Mouse (Mus musculus) lung, postnatal 0 days (tissue): Measurements from ENCODE around the gene Gpr55. TPM values are rescaled to one million over a fixed set of nuclear protein-coding genes. Genes with fewer than 3 reads are reported as not detected.

Source experiments
- ATAC-seq: fragments of 200-750 bp; cut with Nextera tagmentation; 2 replicates; pipeline ENCODE4 v1.8.0; 2017; ENCODE audit warnings: moderate library complexity
- DNase-seq: peaks from one replicate; pipeline ENCODE4 v3.0.0-alpha.2; 2016; ENCODE audit warnings: low spot score
- H3K27ac ChIP-seq: fragments of 300-500 bp; sonication (generic); 2 replicates; pipeline ENCODE4 v1.5.1; 2014; ENCODE audit warnings: antibody characterized with exemption, mild to moderate bottlenecking, low read length, mixed read lengths
- H3K27me3 ChIP-seq: fragments of 300-500 bp; sonication (generic); replicated peaks from 2 replicates; pipeline ENCODE4 v1.6.1; 2014; ENCODE audit warnings: low read length, mixed read lengths; ENCODE audit not compliant: insufficient read depth
- H3K36me3 ChIP-seq: fragments of 300-500 bp; sonication (generic); 2 replicates; pipeline ENCODE4 v1.6.1; 2014; ENCODE audit warnings: low read length, mixed read lengths; ENCODE audit not compliant: insufficient read depth
- H3K4me1 ChIP-seq: fragments of 300-500 bp; sonication (generic); 2 replicates; pipeline ENCODE4 v1.6.1; 2014; ENCODE audit warnings: antibody characterized with exemption, low read depth, low read length, mixed read lengths; ENCODE audit not compliant: insufficient read depth
- H3K4me2 ChIP-seq: fragments of 300-500 bp; sonication (generic); replicated peaks from 2 replicates; pipeline ENCODE4 v1.6.1; 2014; ENCODE audit warnings: low read depth, mild to moderate bottlenecking, low read length, moderate library complexity, mixed read lengths
- H3K4me3 ChIP-seq: fragments of 300-500 bp; sonication (generic); 2 replicates; pipeline ENCODE4 v1.5.1; 2014; ENCODE audit warnings: low read depth, low read length
- H3K9ac ChIP-seq: fragments of 300-500 bp; sonication (generic); replicated peaks from 2 replicates; pipeline ENCODE4 v1.6.1; 2014; ENCODE audit warnings: low read depth, mild to moderate bottlenecking
- H3K9me3 ChIP-seq: fragments of 300-500 bp; sonication (generic); 2 replicates; pipeline ENCODE4 v1.6.1; 2016; ENCODE audit warnings: low read length, mixed read lengths
- CTCF ChIP-seq: IDR thresholded peaks from 2 replicates; pipeline ENCODE4 v1.5.1; 2016; ENCODE audit warnings: antibody characterized with exemption, mild to moderate bottlenecking
- EP300 ChIP-seq: IDR thresholded peaks from 2 replicates; pipeline ENCODE4 v1.6.1; 2016; ENCODE audit warnings: antibody characterized with exemption, mild to moderate bottlenecking, control low read depth
- WGBS: fragments of 180-500 bp; shearing (Covaris S2); extraction: QIAGEN DNeasy Blood & Tissue Kit; methylation state at CpG from one replicate; pipeline ENCODE4 v1.1.7; 2014; 5-methylcytosine and 5-hydroxymethylcytosine counted together
- polyA plus RNA-seq: library from polyadenylated mRNA; unstranded; fragments of >200 nt; fragmentation: Nextera tagmentation; extraction: Ambion mirVana; gene quantifications from 2 replicates; pipeline ENCODE4 v1.2.1, GENCODE M21; 2015

Gene Gpr55
- polyA plus RNA-seq, 1 experiment from 2014 or later = 0.14 TPM

- DNase-seq (no peak), ATAC-seq (no peak)
- Histone ChIP-seq H3K4me1 (no peaks in the 10 kb centered on the region), H3K4me3 (no peak overlapping the region), H3K36me3 (no peaks in the 10 kb centered on the region), H3K4me2 (no peak overlapping the region), H3K9me3 (no peaks in the 10 kb centered on the region), H3K9ac (no peak overlapping the region), H3K27me3 (no peaks in the 10 kb centered on the region), H3K27ac (no peak overlapping the region)
- TF ChIP-seq EP300 = no peak
- no peak for TF ChIP-seq CTCF
- 70% methylated on average over 2 of the region's 2 CpGs for WGBS
Observed at GRCm38 (mm10) chr1:85949085-85949684, 11.6 kb downstream of the Gpr55 start.

DNA sequence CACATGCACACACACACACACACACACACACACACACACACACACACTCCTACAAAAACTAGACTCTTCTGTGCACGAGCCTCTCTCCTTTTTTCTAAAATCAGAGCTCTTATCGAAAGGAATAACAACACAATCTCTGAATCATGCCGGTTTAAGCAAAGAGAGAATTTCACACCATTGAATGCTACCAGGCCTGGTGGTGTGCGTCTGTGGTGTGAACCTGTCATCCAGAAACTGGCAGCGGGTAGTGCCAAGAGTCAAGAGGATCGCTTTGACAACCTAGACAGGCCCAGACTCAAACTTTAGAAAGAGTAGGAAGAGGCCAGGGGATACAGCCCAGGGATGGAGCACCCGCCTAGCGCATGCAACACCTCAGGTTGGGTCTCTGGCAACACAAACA lies 18.5 kb downstream of the Gpr55 start:
- Histone ChIP-seq H3K9ac (no peak overlapping the region), H3K4me2 (no peak overlapping the region), H3K27ac (no peak overlapping the region), H3K27me3 (no peaks in the 10 kb centered on the region), H3K36me3 (no peaks in the 10 kb centered on the region), H3K9me3 (no peaks in the 10 kb centered on the region), H3K4me1 (no peaks in the 10 kb centered on the region), H3K4me3 (no peak overlapping the region)
- ATAC-seq (no peak), DNase-seq (no peak)
- 78% methylated on average over 8 of the region's 8 CpGs for WGBS
- TF ChIP-seq CTCF (no peak), EP300 (no peak)

- WGBS = 52% methylated on average over 1 of the region's 1 CpGs
- ATAC-seq = no peak
Observed at GRCm38 (mm10) chr1:85937323-85937722, 23.5 kb downstream of the Gpr55 start.

GRCm38 (mm10) chr1:85936265-85936664 lies 24.5 kb downstream of the Gpr55 start:
- DNase-seq (no peak), ATAC-seq (no peak)
- no peak overlapping the region for H3K9ac ChIP-seq
- no peaks in the 10 kb centered on the region for H3K36me3 ChIP-seq
- no peak for TF ChIP-seq EP300
- TF ChIP-seq CTCF = no peak
- no peaks in the 10 kb centered on the region for H3K9me3 ChIP-seq
- no peak overlapping the region for H3K4me2 ChIP-seq
- WGBS = 52% methylated on average over 6 of the region's 6 CpGs
- H3K27me3 ChIP-seq = no peaks in the 10 kb centered on the region
- H3K27ac ChIP-seq = no peak overlapping the region
- H3K4me1 ChIP-seq = no peaks in the 10 kb centered on the region
- H3K4me3 ChIP-seq = no peak overlapping the region

More at GRCm38 (mm10) chr1:85937323-85937722, 23.5 kb downstream of the Gpr55 start:
- Histone ChIP-seq H3K4me2 (no peak overlapping the region), H3K36me3 (no peaks in the 10 kb centered on the region), H3K4me1 (no peaks in the 10 kb centered on the region), H3K9ac (no peak overlapping the region), H3K27ac (no peak overlapping the region), H3K9me3 (no peaks in the 10 kb centered on the region), H3K4me3 (no peak overlapping the region), H3K27me3 (no peaks in the 10 kb centered on the region)
- DNase-seq = no peak
- TF ChIP-seq CTCF (no peak), EP300 (no peak)

DNA sequence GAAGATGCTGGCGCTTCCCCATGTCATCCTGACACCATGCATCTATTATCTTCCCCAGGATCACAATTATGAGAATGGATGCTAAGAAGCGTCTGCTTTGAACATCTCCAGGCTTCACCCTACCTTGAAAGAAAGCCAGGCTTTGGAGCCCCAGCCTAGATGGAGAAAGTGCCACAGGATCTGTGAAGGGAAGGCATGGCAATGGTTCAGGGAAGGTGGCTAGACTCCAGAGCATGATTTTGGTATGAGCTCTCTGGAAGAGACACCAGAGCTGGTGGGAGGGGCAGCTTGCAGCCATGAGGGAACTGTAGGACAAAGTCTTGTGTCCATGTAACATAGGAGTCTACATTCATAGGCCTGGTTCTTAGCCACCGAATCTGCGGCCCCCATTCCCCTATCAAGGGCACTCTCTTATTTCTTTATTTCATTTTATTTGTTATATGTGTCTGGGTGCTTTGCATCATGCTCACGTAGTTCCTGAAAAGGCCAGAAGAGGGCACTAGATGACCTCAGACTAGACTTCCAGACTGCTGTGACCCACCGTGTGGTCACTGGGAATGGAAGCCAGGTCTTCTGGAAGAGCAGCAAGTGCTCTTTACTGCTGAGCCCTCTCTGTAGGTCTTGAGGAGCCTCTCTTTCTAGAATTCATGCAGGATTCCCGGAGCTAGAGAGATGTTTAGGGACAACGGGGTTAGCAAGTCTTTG lies 25.5 kb downstream of the Gpr55 start:
- Histone ChIP-seq H3K9me3 (no peaks in the 10 kb centered on the region), H3K9ac (no peak overlapping the region), H3K4me1 (no peaks in the 10 kb centered on the region), H3K27ac (no peak overlapping the region), H3K27me3 (no peaks in the 10 kb centered on the region), H3K4me3 (no peak overlapping the region), H3K4me2 (no peak overlapping the region), H3K36me3 (no peaks in the 10 kb centered on the region)
- WGBS = 57% methylated on average over 8 of the region's 8 CpGs
- peak; percentile 78 for TF ChIP-seq CTCF
- no peak for TF ChIP-seq EP300
- ATAC-seq (no peak), DNase-seq (peak; percentile 47)

DNA sequence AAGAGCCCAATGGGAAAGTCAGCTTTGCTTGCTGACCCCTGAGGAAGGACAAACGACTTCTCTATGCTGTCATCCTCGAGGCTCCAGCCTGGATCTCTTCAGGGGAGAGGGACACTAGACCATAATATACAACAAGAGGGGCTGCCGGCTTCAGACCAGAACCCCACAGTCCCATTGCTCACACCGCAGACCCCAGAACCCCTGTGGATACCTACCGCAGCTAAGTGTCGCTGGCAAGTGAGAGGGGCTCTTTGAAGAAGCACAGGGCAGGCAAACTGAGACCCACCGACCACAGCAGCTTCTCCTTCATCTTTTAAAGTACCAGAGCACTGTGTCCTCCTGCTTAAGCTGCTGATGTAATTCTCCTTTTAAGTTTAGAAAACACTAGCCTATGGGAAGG lies 26.2 kb downstream of the Gpr55 start:
- Histone ChIP-seq H3K4me2 (no peak overlapping the region), H3K9me3 (no peaks in the 10 kb centered on the region), H3K27me3 (no peaks in the 10 kb centered on the region), H3K4me3 (no peak overlapping the region), H3K4me1 (no peaks in the 10 kb centered on the region), H3K36me3 (no peaks in the 10 kb centered on the region), H3K9ac (no peak overlapping the region), H3K27ac (no peak overlapping the region)
- DNase-seq (no peak), ATAC-seq (no peak)
- 33% methylated on average over 7 of the region's 7 CpGs for WGBS
- TF ChIP-seq CTCF (no peak), EP300 (no peak)
